8 mouse cellular contexts compared by ENCODE assay signal in genomic region chr13:59557185-59557985, GRCm38 (mm10). TPM values are rescaled to one million over a fixed set of nuclear protein-coding genes. Genes with fewer than 3 reads are reported as not detected.
DNase-seq lines count a peak whose midpoint lies in the region; ATAC-seq and TF ChIP-seq lines count a peak whose summit lies in the region.

No protein-coding gene starts in this region.

- peak; percentile 94 for ATAC-seq in heart, embryonic 12.5 days (ENCODE audit: insufficient number of reproducible peaks, low FRiP score)
- ATAC-seq in kidney, embryonic 16.5 days (ENCODE audit: low FRiP score, low TSS enrichment), result peak; percentile 90

- peaks cover 14% of the 10 kb centered on the region for H3K27me3 ChIP-seq in erythroblast, embryonic 14.5 days (ENCODE audit: control insufficient read depth)
- H3K27me3 ChIP-seq in heart, embryonic 12.5 days (replicated peaks), result no peaks in the 10 kb centered on the region
- no peaks in the 10 kb centered on the region for H3K27me3 ChIP-seq in kidney, embryonic 16.5 days (ENCODE audit: insufficient read depth, low read length)
- no peaks in the 10 kb centered on the region for H3K27me3 ChIP-seq in liver, adult 2 months (ENCODE audit: control insufficient read depth, insufficient read depth, low read length)
- no peaks in the 10 kb centered on the region for H3K27me3 ChIP-seq in myocyte (ENCODE audit: control insufficient read depth, insufficient read depth, insufficient read length)

- H3K4me1 ChIP-seq in erythroblast, embryonic 14.5 days (ENCODE audit: control insufficient read depth), result peaks cover 36% of the 10 kb centered on the region
- H3K4me1 ChIP-seq in heart, embryonic 12.5 days (replicated peaks), result peaks cover 18% of the 10 kb centered on the region
- peaks cover 22% of the 10 kb centered on the region for H3K4me1 ChIP-seq in kidney, embryonic 16.5 days (ENCODE audit: insufficient read depth, low read length)
- H3K4me1 ChIP-seq in liver, adult 2 months (ENCODE audit: control insufficient read depth, insufficient read depth, low read length), result peaks cover 6% of the 10 kb centered on the region

- H3K36me3 ChIP-seq in erythroblast, embryonic 14.5 days (ENCODE audit: control insufficient read depth), result no peaks in the 10 kb centered on the region; the same call in 1 of the 2 replicates
- H3K36me3 ChIP-seq in heart, embryonic 12.5 days, result no peaks in the 10 kb centered on the region
- no peaks in the 10 kb centered on the region for H3K36me3 ChIP-seq in kidney, embryonic 16.5 days (ENCODE audit: insufficient read depth, low read length)
- H3K36me3 ChIP-seq in liver, adult 2 months (ENCODE audit: control insufficient read depth, insufficient read depth, low read length), result no peaks in the 10 kb centered on the region
- H3K36me3 ChIP-seq in myocyte (ENCODE audit: control insufficient read depth, insufficient read depth), result no peaks in the 10 kb centered on the region

- peak overlapping the region; percentile 91 for H3K9ac ChIP-seq in heart, embryonic 12.5 days
- H3K9ac ChIP-seq in kidney, embryonic 16.5 days (replicated peaks; ENCODE audit: low read length), result peak overlapping the region; percentile 85
- H3K9ac ChIP-seq in liver, adult 2 months (ENCODE audit: low read depth, low read length), result peak overlapping the region; percentile 63

- H3K9me3 ChIP-seq in erythroblast, embryonic 14.5 days (ENCODE audit: control insufficient read depth, low read length), result no peaks in the 10 kb centered on the region
- H3K9me3 ChIP-seq in heart, embryonic 12.5 days (replicated peaks), result no peaks in the 10 kb centered on the region
- no peaks in the 10 kb centered on the region for H3K9me3 ChIP-seq in kidney, embryonic 16.5 days (ENCODE audit: low read length)

- under 1% methylated on average over 44 of the region's 73 CpGs for WGBS in heart, embryonic 12.5 days
- WGBS in kidney, embryonic 16.5 days, result under 1% methylated on average over 33 of the region's 73 CpGs
- WGBS in liver, adult 2 months, result 1% methylated on average over 50 of the region's 73 CpGs

- peak overlapping the region; percentile 91 for H3K4me3 ChIP-seq in erythroblast, embryonic 14.5 days (replicated peaks)
- peak overlapping the region; percentile 78 for H3K4me3 ChIP-seq in heart, embryonic 12.5 days
- H3K4me3 ChIP-seq in kidney, embryonic 16.5 days (ENCODE audit: low read length), result peak overlapping the region; percentile 71
- peak overlapping the region; percentile 76 for H3K4me3 ChIP-seq in liver, adult 2 months (ENCODE audit: insufficient read depth, low read depth, low read length)
- peak overlapping the region; percentile 44 for H3K4me3 ChIP-seq in myocyte

- H3K27ac ChIP-seq in heart, embryonic 12.5 days (ENCODE audit: poor library complexity, severe bottlenecking), result peak overlapping the region; percentile 57
- H3K27ac ChIP-seq in kidney, embryonic 16.5 days (ENCODE audit: low read length), result peak overlapping the region; percentile 74
- H3K27ac ChIP-seq in liver, adult 2 months (replicated peaks; ENCODE audit: insufficient read depth, low read depth, low read length), result no peak overlapping the region

- H3K79me2 ChIP-seq in liver, adult 2 months (ENCODE audit: control insufficient read depth, insufficient read depth, low read length), result no peaks in the 10 kb centered on the region; the same call in 1 of the 2 replicates
- H3K79me2 ChIP-seq in myocyte (ENCODE audit: control insufficient read depth, insufficient read depth), result peaks cover 37% of the 10 kb centered on the region

- H3ac ChIP-seq in myocyte (ENCODE audit: control insufficient read depth, insufficient read length), result peak overlapping the region; percentile 74

- H3K4me2 ChIP-seq in heart, embryonic 12.5 days, result peak overlapping the region; percentile 81
- peak overlapping the region; percentile 91 for H3K4me2 ChIP-seq in kidney, embryonic 16.5 days (replicated peaks; ENCODE audit: low read depth, low read length)
- H3K4me2 ChIP-seq in myocyte (ENCODE audit: low read depth), result peak overlapping the region; percentile 97

- DNase-seq in CD4-positive, CD25-positive, alpha-beta regulatory T cell, adult 2 months (ENCODE audit: low read depth, low spot score), result peak; percentile 94
- peak; percentile 74 for DNase-seq in brain, embryonic 18.5 days (ENCODE audit: low read depth, low spot score)
- peak; percentile 46 for DNase-seq in liver, adult 2 months (ENCODE audit: extremely low read depth, low read depth, low spot score)
- peak; percentile 84 to 93 for DNase-seq in spleen, postnatal 4 days (ENCODE audit: low spot score in 2 of 2)

- 0 out of 2 replicates have a peak, but pooled peaks have one; percentile 38 for TF ChIP-seq POLR2A in liver, adult 2 months (IDR thresholded peaks at IDR 0.05; ENCODE audit: extremely low read depth, insufficient read depth, low read length)
- TF ChIP-seq POLR2A in myocyte (IDR thresholded peaks at IDR 0.05; ENCODE audit: insufficient read length, low read depth), result peak; percentile 69

- no peak for TF ChIP-seq CTCF in liver, adult 2 months (IDR thresholded peaks at IDR 0.05; ENCODE audit: low read depth, low read length)

TF ChIP-seq in myocyte, 11 proteins besides CTCF, POLR2A, EP300 and RAD21:
- TF ChIP-seq SRF (IDR thresholded peaks at IDR 0.05; ENCODE audit: control insufficient read depth, insufficient read length, low read depth) (no peak), POLR2AphosphoS2 (IDR thresholded peaks at IDR 0.05; ENCODE audit: insufficient read length, low read depth) (peak; percentile 85), CEBPB (IDR thresholded peaks at IDR 0.05; ENCODE audit: insufficient read depth, poor library complexity, severe bottlenecking) (no peak), E2F4 (IDR thresholded peaks at IDR 0.05; ENCODE audit: insufficient read depth) (no peak), TCF3 (IDR thresholded peaks at IDR 0.05; ENCODE audit: insufficient read length, low read depth) (no peak), USF1 (IDR thresholded peaks at IDR 0.05; ENCODE audit: low read depth) (no peak), MYOD1 (IDR thresholded peaks at IDR 0.05; ENCODE audit: control insufficient read depth in 1 of 3, insufficient read length in 2 of 3, low read depth in 2 of 3) (peak in 1 of 3 experiments; percentile 13), TCF12 (IDR thresholded peaks at IDR 0.05; ENCODE audit: insufficient read depth, poor library complexity, severe bottlenecking) (no peak), MAX (IDR thresholded peaks at IDR 0.05; ENCODE audit: low read depth) (no peak), REST (IDR thresholded peaks at IDR 0.05; ENCODE audit: insufficient read depth, insufficient read length) (no peak), MYOG (IDR thresholded peaks at IDR 0.05; ENCODE audit: control insufficient read depth in 1 of 3, insufficient read depth in 1 of 3, insufficient read length in 2 of 3, low read depth in 2 of 3) (peak in 1 of 3 experiments; percentile 20)
TF ChIP-seq in myocyte: peak in this region for 3.

RNA-seq across cellular contexts. Expression of gene Agtpbp1, which starts 27.6 kb away (rescaled TPM):
- 0.04 and 0.17 TPM in 2 replicates for polyA plus RNA-seq in erythroblast, embryonic 14.5 days (2012)
- polyA plus RNA-seq in heart, embryonic 12.5 days (2016; fragmentation: Nextera tagmentation; extraction: Ambion mirVana), result 13.2 and 14.9 TPM in 2 replicates
- polyA plus RNA-seq in kidney, embryonic 16.5 days (2015; fragmentation: Nextera tagmentation; extraction: Ambion mirVana), result 12.8 and 13.3 TPM in 2 replicates
- total RNA-seq in liver, adult 2 months (2014; rRNA removed), result 10.0 and 10.5 TPM in 2 replicates
- 1.9 TPM in 2 replicates for polyA plus RNA-seq in liver, adult 2 months (2012; rRNA removed)
- polyA plus RNA-seq in myocyte (2012; fragmentation: generic; extraction: Trizol), result 10.1 TPM

RNA-seq across cellular contexts. Expression of gene Naa35, which starts 27.7 kb away (rescaled TPM):
- polyA plus RNA-seq in erythroblast, embryonic 14.5 days (2012), result 0.29 and 0.51 TPM in 2 replicates
- polyA plus RNA-seq in heart, embryonic 12.5 days (2016; fragmentation: Nextera tagmentation; extraction: Ambion mirVana), result 80.8 and 85.4 TPM in 2 replicates
- polyA plus RNA-seq in kidney, embryonic 16.5 days (2015; fragmentation: Nextera tagmentation; extraction: Ambion mirVana), result 105 and 109 TPM in 2 replicates
- 27.7 and 32.3 TPM in 2 replicates for total RNA-seq in liver, adult 2 months (2014; rRNA removed)
- polyA plus RNA-seq in liver, adult 2 months (2012; rRNA removed), result 21.8 and 29.1 TPM in 2 replicates
- 32.3 TPM for polyA plus RNA-seq in myocyte (2012; fragmentation: generic; extraction: Trizol)

Comparison
In these comparisons a context has a peak if more than half of its experiments do, and no peak if none do; other contexts are left out.
1. RNA of gene Naa35, which starts 27.7 kb away (polyA plus RNA-seq): 105 to 109 TPM in kidney, embryonic 16.5 days, 80.8 to 85.4 TPM in heart, embryonic 12.5 days, 32.3 TPM in myocyte (single experiment) and 21.8 to 29.1 TPM in liver, adult 2 months; 0.29 to 0.51 TPM in erythroblast, embryonic 14.5 days; every median in the first group is over 10 times any median in the second.
2. Peak in every context shown above with its lines, with median percentiles within 50 percentile points of each other: DNase-seq, H3K4me3 ChIP-seq, H3K4me2 ChIP-seq and H3K9ac ChIP-seq.